ENCODE assay signal across 9 mouse cellular contexts in genomic region chrX:86192420-86192994, GRCm38 (mm10). TPM values are rescaled to one million over a fixed set of nuclear protein-coding genes. Genes with fewer than 3 reads are reported as not detected.
DNase-seq lines count a peak whose midpoint lies in the region; ATAC-seq and TF ChIP-seq lines count a peak whose summit lies in the region.
"Had no signal": no experiment of that assay in that cellular context is flagged by ENCODE, and none has a peak within 500 bp of the region (broad histone marks: within the 10 kb centered on the region; RNA-seq: fewer than 3 reads in every experiment).

No protein-coding gene starts in this region.

- ATAC-seq in limb, embryonic 13.5 days (ENCODE audit: low FRiP score, low read depth): no peak
- no peak for ATAC-seq in lung, postnatal 0 days

- H3K27ac ChIP-seq in limb, embryonic 13.5 days: no peak overlapping the region
- no peak overlapping the region for H3K27ac ChIP-seq in lung, postnatal 0 days (ENCODE audit: low read length)

- WGBS in limb, embryonic 13.5 days: 19% methylated on average over 25 of the region's 25 CpGs
- WGBS in lung, postnatal 0 days: 18% methylated on average over 24 of the region's 25 CpGs

- TF ChIP-seq CTCF in lung, postnatal 0 days (IDR thresholded peaks at IDR 0.05): no peak

- H3K4me3 ChIP-seq in limb, embryonic 13.5 days: peak overlapping the region; percentile 41
- no peak overlapping the region for H3K4me3 ChIP-seq in lung, postnatal 0 days (ENCODE audit: low read depth, low read length)
- H3K4me3 ChIP-seq: megakaryocyte, embryonic 14.5 days had no signal

- no peaks in the 10 kb centered on the region for H3K36me3 ChIP-seq in limb, embryonic 13.5 days
- H3K36me3 ChIP-seq in lung, postnatal 0 days (ENCODE audit: insufficient read depth, low read length): no peaks in the 10 kb centered on the region

- no peak overlapping the region for H3K9ac ChIP-seq in limb, embryonic 13.5 days
- no peak overlapping the region for H3K9ac ChIP-seq in lung, postnatal 0 days (replicated peaks; ENCODE audit: low read depth)

- DNase-seq in cerebellum, postnatal 10 days: peak; percentile 19 to 30
- DNase-seq in cerebellum, adult 9-10 months: no peak
- peak; percentile 1 for DNase-seq in right cerebral cortex, postnatal 4 days
- DNase-seq in right cerebral cortex, adult 18-20 months: no peak
- peak; percentile 4 for DNase-seq in testis, postnatal 14 days (ENCODE audit: low spot score)
- DNase-seq in layer of hippocampus, adult 9-11 months: no peak
- no peak for DNase-seq in lung, postnatal 0 days (ENCODE audit: low spot score)

- H3K4me2 ChIP-seq in limb, embryonic 13.5 days (replicated peaks): peak overlapping the region; percentile 75
- no peak overlapping the region for H3K4me2 ChIP-seq in lung, postnatal 0 days (replicated peaks; ENCODE audit: low read depth, low read length)

- no peak for TF ChIP-seq EP300 in lung, postnatal 0 days (IDR thresholded peaks at IDR 0.05)

- 0 out of 2 replicates have a peak, but pooled peaks cover 4% of the 10 kb centered on the region for H3K4me1 ChIP-seq in limb, embryonic 13.5 days
- no peaks in the 10 kb centered on the region for H3K4me1 ChIP-seq in lung, postnatal 0 days (ENCODE audit: insufficient read depth, low read depth, low read length)
- H3K4me1 ChIP-seq: megakaryocyte, embryonic 14.5 days had no signal

- H3K27me3 ChIP-seq in limb, embryonic 13.5 days: peaks cover 41% of the 10 kb centered on the region
- H3K27me3 ChIP-seq in lung, postnatal 0 days (replicated peaks; ENCODE audit: insufficient read depth, low read length): no peaks in the 10 kb centered on the region

- no peaks in the 10 kb centered on the region for H3K9me3 ChIP-seq in limb, embryonic 13.5 days
- no peaks in the 10 kb centered on the region for H3K9me3 ChIP-seq in lung, postnatal 0 days (ENCODE audit: low read length)

RNA-seq across cellular contexts. Expression of gene Nr0b1, which starts 0.9 kb away (rescaled TPM):
- 0.17 and 0.20 TPM in 2 replicates for polyA plus RNA-seq in limb, embryonic 13.5 days (2015; fragmentation: Nextera tagmentation; extraction: Ambion mirVana)
- polyA plus RNA-seq in lung, postnatal 0 days (2015; fragmentation: Nextera tagmentation; extraction: Ambion mirVana): not detected in 2 replicates

Comparison
In these comparisons a context has a peak if more than half of its experiments do, and no peak if none do; other contexts are left out.
1. DNase-seq: peak in cerebellum, postnatal 10 days (2 of 2), right cerebral cortex, postnatal 4 days (single experiment) and testis, postnatal 14 days (single experiment); none in cerebellum, adult 9-10 months (single experiment), right cerebral cortex, adult 18-20 months (single experiment), layer of hippocampus, adult 9-11 months (single experiment) and lung, postnatal 0 days (single experiment).